Mouse (Mus musculus) adrenal gland, adult 10 weeks (tissue): ENCODE results near the gene Igsf10. TPM values are rescaled to one million over a fixed set of nuclear protein-coding genes. Genes with fewer than 3 reads are reported as not detected.

Experiments
- polyA plus RNA-seq: library from polyadenylated mRNA; stranded (reverse); fragments of 350-450 nt; fragmentation: Illumina TruSeq; extraction: RNeasy Lipid Tissue Mini Kit (QIAGEN cat#74804); gene quantifications from one replicate; pipeline ENCODE4 v1.2.3, GENCODE M21; 2014; ENCODE audit warnings: low read depth, low replicate concordance

Gene Igsf10
- 2.0 TPM for polyA plus RNA-seq

DNA sequence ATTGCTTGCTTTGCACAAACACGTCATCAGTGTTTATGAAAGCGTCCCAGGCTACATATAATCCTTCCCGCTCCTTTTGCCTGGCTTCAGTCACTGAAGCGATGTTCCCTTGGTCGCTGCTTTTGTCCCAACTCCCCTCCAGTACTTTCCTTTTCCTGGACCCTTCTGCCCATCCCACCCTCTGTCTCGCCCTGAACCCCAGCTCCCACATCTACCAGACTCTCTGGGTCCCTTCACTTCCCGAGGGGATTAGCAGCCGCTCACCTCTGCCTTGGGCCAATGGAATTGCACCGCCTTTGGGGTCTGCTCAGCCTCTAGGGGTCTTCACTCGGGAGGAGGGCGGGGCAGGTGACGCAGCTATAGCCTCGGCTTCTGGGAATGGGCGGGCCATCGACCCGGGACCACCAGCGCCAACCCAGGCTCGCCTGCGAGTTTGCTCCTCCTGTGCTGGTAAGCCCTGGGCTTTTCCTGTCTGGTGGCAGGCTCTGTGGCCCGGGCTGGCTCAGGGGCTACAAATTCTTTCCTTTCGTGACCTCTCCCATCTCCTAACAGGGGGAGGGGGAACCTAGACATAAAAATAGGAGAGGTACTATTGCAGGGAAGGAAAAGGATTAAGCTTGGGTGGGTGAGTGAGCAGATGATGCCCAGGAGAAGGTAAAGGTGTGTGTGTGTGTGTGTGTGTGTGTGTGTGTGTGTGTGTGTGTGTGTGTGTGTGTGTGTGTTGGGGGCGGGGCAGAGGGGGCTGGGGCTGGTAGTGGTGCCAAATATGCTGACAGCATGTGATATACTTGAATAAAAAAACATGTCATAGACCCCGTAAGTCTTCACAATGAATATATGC is at the start of gene Igsf10:
Gene Igsf10 (minus strand): TSS at position 330 of the 841 bp plus-strand sequence.

Other genes with a start within 250 kb of the Igsf10 start
- 1.1 TPM for gene Gpr171, start 242.6 kb downstream of the Igsf10 start, polyA plus RNA-seq
- gene P2ry14, start 190.8 kb downstream of the Igsf10 start, polyA plus RNA-seq: 28.9 TPM
- gene Gpr87, start 149.3 kb downstream of the Igsf10 start, polyA plus RNA-seq: not detected
- 3.3 TPM for gene P2ry13, start 133.5 kb downstream of the Igsf10 start, polyA plus RNA-seq
- 7.3 TPM for gene P2ry12, start 81.5 kb downstream of the Igsf10 start, polyA plus RNA-seq